Mouse (Mus musculus): Measurements from ENCODE around the gene Surf6. TPM values are rescaled to one million over a fixed set of nuclear protein-coding genes. Genes with fewer than 3 reads are reported as not detected.

Gene Surf6
- polyA plus RNA-seq (2014; fragmentation: Nextera tagmentation; extraction: Ambion mirVana) = 15.8 and 16.8 TPM in 2 replicates

- H3K27me3 ChIP-seq (replicated peaks; ENCODE audit: control insufficient read depth, insufficient read depth, low read length) = no peaks in the 10 kb centered on the region
- DNase-seq (ENCODE audit: low spot score) = peak; percentile 93
- H3K4me2 ChIP-seq = peak within 1 kb of the TSS; percentile 90
- peak within 1 kb of the TSS; percentile 89 for H3K4me3 ChIP-seq (ENCODE audit: low read depth, low read length)
- H3K36me3 ChIP-seq (ENCODE audit: control insufficient read depth, insufficient read depth, low read length) = peaks cover 46% of the 10 kb centered on the region
- peak within 1 kb of the TSS; percentile 73 for H3K27ac ChIP-seq (ENCODE audit: low read depth, low read length)
- no peaks in the 10 kb centered on the region for H3K9me3 ChIP-seq (ENCODE audit: control insufficient read depth, low read length)
- peak within 1 kb of the TSS; percentile 90 for H3K9ac ChIP-seq (ENCODE audit: low read depth, low read length)
- ATAC-seq (replicated peaks; ENCODE audit: low FRiP score) = peak; percentile 94
- H3K4me1 ChIP-seq (replicated peaks; ENCODE audit: control insufficient read depth, insufficient read depth, low read length) = peaks cover 18% of the 10 kb centered on the region
- WGBS = under 1% methylated on average over 41 of the region's 41 CpGs
These were observed at the start of gene Surf6 for GRCm38 (mm10) chr2:26902467-26903220. Surf6 (minus strand) TSS chr2:26902879.

- H3K9me3 ChIP-seq (ENCODE audit: control insufficient read depth, low read length) = no peaks in the 10 kb centered on the region
- H3K4me2 ChIP-seq = no peak overlapping the region
- H3K27me3 ChIP-seq (replicated peaks; ENCODE audit: control insufficient read depth, insufficient read depth, low read length) = no peaks in the 10 kb centered on the region
- ATAC-seq (replicated peaks; ENCODE audit: low FRiP score) = no peak
- peaks cover 28% of the 10 kb centered on the region for H3K36me3 ChIP-seq (ENCODE audit: control insufficient read depth, insufficient read depth, low read length)
- H3K4me1 ChIP-seq (replicated peaks; ENCODE audit: control insufficient read depth, insufficient read depth, low read length) = no peaks in the 10 kb centered on the region
- 87% methylated on average over 4 of the region's 4 CpGs for WGBS
- H3K4me3 ChIP-seq (ENCODE audit: low read depth, low read length) = no peak overlapping the region
- no peak overlapping the region for H3K27ac ChIP-seq (ENCODE audit: low read depth, low read length)
- H3K9ac ChIP-seq (ENCODE audit: low read depth, low read length) = no peak overlapping the region
- no peak for DNase-seq (ENCODE audit: low spot score)
These were observed 49.5 kb upstream of the Surf6 start for GRCm38 (mm10) chr2:26952193-26952592.

- DNase-seq (ENCODE audit: low spot score) (no peak), ATAC-seq (replicated peaks; ENCODE audit: low FRiP score) (no peak)
- no peaks in the 10 kb centered on the region for H3K4me1 ChIP-seq (replicated peaks; ENCODE audit: control insufficient read depth, insufficient read depth, low read length)
- H3K4me3 ChIP-seq (ENCODE audit: low read depth, low read length) = no peak overlapping the region
- WGBS = 90% methylated on average over 8 of the region's 8 CpGs
- no peak overlapping the region for H3K9ac ChIP-seq (ENCODE audit: low read depth, low read length)
- no peak overlapping the region for H3K27ac ChIP-seq (ENCODE audit: low read depth, low read length)
- peaks cover 22% of the 10 kb centered on the region for H3K36me3 ChIP-seq (ENCODE audit: control insufficient read depth, insufficient read depth, low read length)
- H3K9me3 ChIP-seq (ENCODE audit: control insufficient read depth, low read length) = no peaks in the 10 kb centered on the region
- H3K4me2 ChIP-seq = no peak overlapping the region
- H3K27me3 ChIP-seq (replicated peaks; ENCODE audit: control insufficient read depth, insufficient read depth, low read length) = no peaks in the 10 kb centered on the region
These were observed 48.7 kb upstream of the Surf6 start for GRCm38 (mm10) chr2:26951346-26951905.

- H3K4me1 ChIP-seq (replicated peaks; ENCODE audit: control insufficient read depth, insufficient read depth, low read length) = no peaks in the 10 kb centered on the region
- H3K27me3 ChIP-seq (replicated peaks; ENCODE audit: control insufficient read depth, insufficient read depth, low read length) = no peaks in the 10 kb centered on the region
- DNase-seq (ENCODE audit: low spot score) = no peak
- peaks cover 13% of the 10 kb centered on the region for H3K36me3 ChIP-seq (ENCODE audit: control insufficient read depth, insufficient read depth, low read length)
- WGBS = 80% methylated on average over 2 of the region's 2 CpGs
- H3K27ac ChIP-seq (ENCODE audit: low read depth, low read length) = no peak overlapping the region
- ATAC-seq (replicated peaks; ENCODE audit: low FRiP score) = no peak
- H3K4me2 ChIP-seq = no peak overlapping the region
- H3K9ac ChIP-seq (ENCODE audit: low read depth, low read length) = no peak overlapping the region
- no peaks in the 10 kb centered on the region for H3K9me3 ChIP-seq (ENCODE audit: control insufficient read depth, low read length)
- no peak overlapping the region for H3K4me3 ChIP-seq (ENCODE audit: low read depth, low read length)
These were observed 47.7 kb upstream of the Surf6 start for GRCm38 (mm10) chr2:26950411-26950810.

- H3K27ac ChIP-seq (ENCODE audit: low read depth, low read length) = no peak overlapping the region
- 70% methylated on average over 3 of the region's 3 CpGs for WGBS
- no peak for ATAC-seq (replicated peaks; ENCODE audit: low FRiP score)
These were observed 40.6 kb upstream of the Surf6 start for GRCm38 (mm10) chr2:26943253-26943652.

GRCm38 (mm10) chr2:26941539-26941938 is 38.9 kb upstream of the Surf6 start:
- no peaks in the 10 kb centered on the region for H3K36me3 ChIP-seq (ENCODE audit: control insufficient read depth, insufficient read depth, low read length)
- H3K9ac ChIP-seq (ENCODE audit: low read depth, low read length) = no peak overlapping the region
- ATAC-seq (replicated peaks; ENCODE audit: low FRiP score) (0 out of 2 replicates have a peak, but pooled peaks have one; percentile 26), DNase-seq (ENCODE audit: low spot score) (no peak)
- no peak overlapping the region for H3K4me2 ChIP-seq
- no peaks in the 10 kb centered on the region; the same call in 1 of the 2 replicates for H3K4me1 ChIP-seq (replicated peaks; ENCODE audit: control insufficient read depth, insufficient read depth, low read length)
- H3K4me3 ChIP-seq (ENCODE audit: low read depth, low read length) = no peak overlapping the region
- no peak overlapping the region for H3K27ac ChIP-seq (ENCODE audit: low read depth, low read length)
- WGBS = 27% methylated on average over 5 of the region's 5 CpGs
- H3K9me3 ChIP-seq (ENCODE audit: control insufficient read depth, low read length) = no peaks in the 10 kb centered on the region
- H3K27me3 ChIP-seq (replicated peaks; ENCODE audit: control insufficient read depth, insufficient read depth, low read length) = no peaks in the 10 kb centered on the region

More at GRCm38 (mm10) chr2:26943253-26943652, 40.6 kb upstream of the Surf6 start:
- Histone ChIP-seq H3K9me3 (ENCODE audit: control insufficient read depth, low read length) (no peaks in the 10 kb centered on the region), H3K27me3 (replicated peaks; ENCODE audit: control insufficient read depth, insufficient read depth, low read length) (no peaks in the 10 kb centered on the region), H3K4me1 (replicated peaks; ENCODE audit: control insufficient read depth, insufficient read depth, low read length) (no peaks in the 10 kb centered on the region), H3K4me2 (no peak overlapping the region), H3K4me3 (ENCODE audit: low read depth, low read length) (no peak overlapping the region), H3K9ac (ENCODE audit: low read depth, low read length) (no peak overlapping the region), H3K36me3 (ENCODE audit: control insufficient read depth, insufficient read depth, low read length) (no peaks in the 10 kb centered on the region)
- no peak for DNase-seq (ENCODE audit: low spot score)

GRCm38 (mm10) chr2:26936425-26936824 is 33.7 kb upstream of the Surf6 start:
- DNase-seq (ENCODE audit: low spot score) = no peak
- no peaks in the 10 kb centered on the region for H3K27me3 ChIP-seq (replicated peaks; ENCODE audit: control insufficient read depth, insufficient read depth, low read length)
- peaks cover 1% of the 10 kb centered on the region; the same call in 1 of the 2 replicates for H3K36me3 ChIP-seq (ENCODE audit: control insufficient read depth, insufficient read depth, low read length)
- no peak overlapping the region for H3K4me3 ChIP-seq (ENCODE audit: low read depth, low read length)
- H3K4me1 ChIP-seq (replicated peaks; ENCODE audit: control insufficient read depth, insufficient read depth, low read length) = peaks cover 27% of the 10 kb centered on the region
- H3K27ac ChIP-seq (ENCODE audit: low read depth, low read length) = no peak overlapping the region
- no peak overlapping the region for H3K9ac ChIP-seq (ENCODE audit: low read depth, low read length)
- WGBS = 36% methylated on average over 1 of the region's 1 CpGs
- ATAC-seq (replicated peaks; ENCODE audit: low FRiP score) = no peak
- H3K4me2 ChIP-seq = no peak overlapping the region
- H3K9me3 ChIP-seq (ENCODE audit: control insufficient read depth, low read length) = no peaks in the 10 kb centered on the region

- H3K4me2 ChIP-seq = no peak overlapping the region
- H3K36me3 ChIP-seq (ENCODE audit: control insufficient read depth, insufficient read depth, low read length) = peaks cover 12% of the 10 kb centered on the region; the same call in 1 of the 2 replicates
- no peak overlapping the region for H3K9ac ChIP-seq (ENCODE audit: low read depth, low read length)
- no peaks in the 10 kb centered on the region for H3K27me3 ChIP-seq (replicated peaks; ENCODE audit: control insufficient read depth, insufficient read depth, low read length)
- DNase-seq (ENCODE audit: low spot score) (no peak), ATAC-seq (replicated peaks; ENCODE audit: low FRiP score) (no peak)
- H3K4me3 ChIP-seq (ENCODE audit: low read depth, low read length) = no peak overlapping the region
- no peak overlapping the region for H3K27ac ChIP-seq (ENCODE audit: low read depth, low read length)
- H3K4me1 ChIP-seq (replicated peaks; ENCODE audit: control insufficient read depth, insufficient read depth, low read length) = peaks cover 32% of the 10 kb centered on the region
- WGBS = 54% methylated on average over 2 of the region's 2 CpGs
- no peaks in the 10 kb centered on the region for H3K9me3 ChIP-seq (ENCODE audit: control insufficient read depth, low read length)
These were observed 32.6 kb upstream of the Surf6 start for GRCm38 (mm10) chr2:26935286-26935685.

Measured in liver, embryonic 11.5 days (tissue).